Comparison of ENCODE assay signal across 8 mouse cellular contexts in the genomic region with DNA sequence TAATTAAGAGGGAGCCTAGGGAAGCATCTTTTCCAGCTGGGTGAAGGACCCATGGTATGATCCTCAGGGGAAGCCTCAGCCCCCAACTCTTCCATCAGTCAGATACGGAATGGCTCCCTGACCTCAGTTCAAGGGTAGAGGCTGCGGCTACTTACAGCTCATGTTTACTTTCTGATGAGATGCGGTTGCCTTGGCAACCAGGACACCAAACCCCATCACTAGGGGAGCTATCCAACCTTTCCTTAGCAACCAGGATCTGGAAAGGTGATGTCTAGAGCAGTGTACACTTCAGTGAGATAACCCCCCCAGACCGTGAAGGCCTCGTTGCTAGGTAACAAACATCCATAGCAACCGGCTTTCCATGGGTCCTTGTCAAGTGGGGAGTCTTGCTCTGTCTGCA. TPM values are rescaled to one million over a fixed set of nuclear protein-coding genes. Genes with fewer than 3 reads are reported as not detected.
DNase-seq lines count a peak whose midpoint lies in the region; ATAC-seq and TF ChIP-seq lines count a peak whose summit lies in the region.

No protein-coding gene starts in this region.

- WGBS in embryonic facial prominence, embryonic 11.5 days = 62% methylated on average over 6 of the region's 6 CpGs
- WGBS in limb, embryonic 11.5 days = 62% methylated on average over 6 of the region's 6 CpGs

- no peak for TF ChIP-seq RAD21 in MEL (IDR thresholded peaks at IDR 0.05; ENCODE audit: low read depth, low read length)

- intact Hi-C loops in heart, postnatal 14 days (cut with DNase I) = no loop called here

- H3K9ac ChIP-seq in MEL (ENCODE audit: control insufficient read depth, low read depth, low read length, poor library complexity, severe bottlenecking) = no peak overlapping the region; the same call in 1 of the 2 replicates
- H3K9ac ChIP-seq in embryonic facial prominence, embryonic 11.5 days (replicated peaks; ENCODE audit: low read length) = no peak overlapping the region
- no peak overlapping the region for H3K9ac ChIP-seq in limb, embryonic 11.5 days (ENCODE audit: low read length)

- no peaks in the 10 kb centered on the region for H3K9me3 ChIP-seq in MEL (replicated peaks; ENCODE audit: insufficient read depth, low read length)
- H3K9me3 ChIP-seq in embryonic facial prominence, embryonic 11.5 days (replicated peaks; ENCODE audit: control insufficient read depth, low read length) = no peaks in the 10 kb centered on the region
- H3K9me3 ChIP-seq in limb, embryonic 11.5 days (ENCODE audit: control insufficient read depth, low read length) = no peaks in the 10 kb centered on the region

- no peak for ATAC-seq in embryonic facial prominence, embryonic 11.5 days (replicated peaks; ENCODE audit: insufficient number of reproducible peaks, low FRiP score, low TSS enrichment, low read depth)
- no peak for ATAC-seq in limb, embryonic 11.5 days (ENCODE audit: insufficient number of reproducible peaks, low FRiP score, low TSS enrichment, low read depth)

- no peak overlapping the region for H3K4me3 ChIP-seq in MEL (ENCODE audit: control insufficient read depth in 1 of 2, insufficient read depth in 1 of 2, low read depth in 2 of 2, low read length in 2 of 2)
- H3K4me3 ChIP-seq in embryonic facial prominence, embryonic 11.5 days (ENCODE audit: low read depth, low read length) = no peak overlapping the region
- H3K4me3 ChIP-seq in limb, embryonic 11.5 days (ENCODE audit: low read depth, low read length) = no peak overlapping the region

- no peak for TF ChIP-seq POLR2A in MEL (IDR thresholded peaks at IDR 0.05; ENCODE audit: control insufficient read depth in 1 of 2, insufficient read depth in 1 of 2, low read depth in 1 of 2, low read length in 2 of 2, poor library complexity in 1 of 2)

- no peak overlapping the region for H3K27ac ChIP-seq in MEL (ENCODE audit: control insufficient read depth, low read depth, low read length)
- no peak overlapping the region for H3K27ac ChIP-seq in embryonic facial prominence, embryonic 11.5 days (replicated peaks; ENCODE audit: low read depth, low read length)
- no peak overlapping the region for H3K27ac ChIP-seq in limb, embryonic 11.5 days (replicated peaks; ENCODE audit: low read depth, low read length)

- TF ChIP-seq EP300 in MEL (IDR thresholded peaks at IDR 0.05; ENCODE audit: low read depth in 1 of 2, low read length in 2 of 2) = no peak

- H3K36me3 ChIP-seq in MEL (ENCODE audit: control insufficient read depth in 1 of 2, insufficient read depth in 2 of 2, low read length in 2 of 2) = peaks cover 0 to 5% of the 10 kb centered on the region in 2 experiments; a peak in 2 of 4 replicates
- peaks cover 11% of the 10 kb centered on the region for H3K36me3 ChIP-seq in embryonic facial prominence, embryonic 11.5 days (replicated peaks; ENCODE audit: control insufficient read depth, insufficient read depth, low read depth, low read length)
- H3K36me3 ChIP-seq in limb, embryonic 11.5 days (ENCODE audit: control insufficient read depth, insufficient read depth, low read length) = peaks cover 23% of the 10 kb centered on the region; the same call in 1 of the 2 replicates

- peak; percentile 17 for DNase-seq in heart, postnatal 4 days
- DNase-seq in heart, postnatal 14 days = no peak
- peak; percentile 37 for DNase-seq in MEL (ENCODE audit: low read depth, low spot score)
- peak; percentile 60 for DNase-seq in embryonic facial prominence, embryonic 11.5 days (ENCODE audit: low spot score)
- DNase-seq in limb, embryonic 11.5 days (ENCODE audit: low spot score) = peak; percentile 42
- no peak for DNase-seq in Muller cell, postnatal 12 days (ENCODE audit: inconsistent ontology term)
- no peak for DNase-seq in layer of hippocampus, adult 8-10 months (ENCODE audit: low spot score in 2 of 2)
- no peak for DNase-seq in layer of hippocampus, adult 18-20 months (ENCODE audit: low spot score in 2 of 2)

- no peaks in the 10 kb centered on the region for H3K27me3 ChIP-seq in MEL (ENCODE audit: control insufficient read depth in 1 of 2, insufficient read depth in 2 of 2, low read length in 2 of 2)
- H3K27me3 ChIP-seq in embryonic facial prominence, embryonic 11.5 days (ENCODE audit: control insufficient read depth, insufficient read depth, low read length) = no peaks in the 10 kb centered on the region
- no peaks in the 10 kb centered on the region for H3K27me3 ChIP-seq in limb, embryonic 11.5 days (ENCODE audit: control insufficient read depth, insufficient read depth, low read length)

- peaks cover 7% of the 10 kb centered on the region for H3K79me2 ChIP-seq in MEL (ENCODE audit: control insufficient read depth, insufficient read depth, low read length, poor library complexity)

- peaks cover 0 to 12% of the 10 kb centered on the region in 2 experiments; a peak in 1 of 4 replicates for H3K4me1 ChIP-seq in MEL (ENCODE audit: control insufficient read depth in 1 of 2, insufficient read depth in 2 of 2, low read length in 2 of 2)
- H3K4me1 ChIP-seq in embryonic facial prominence, embryonic 11.5 days (ENCODE audit: control insufficient read depth, insufficient read depth, low read length) = peaks cover 13% of the 10 kb centered on the region
- peaks cover 27% of the 10 kb centered on the region for H3K4me1 ChIP-seq in limb, embryonic 11.5 days (ENCODE audit: control insufficient read depth, insufficient read depth, low read length)

- TF ChIP-seq CTCF in MEL (IDR thresholded peaks at IDR 0.05 in 2 of 3, conservative IDR thresholded peaks at IDR 0.05 in 1 of 3; ENCODE audit: control insufficient read depth in 1 of 3, insufficient read depth in 1 of 3, low read depth in 2 of 3, low read length in 3 of 3, poor library complexity in 1 of 3, severe bottlenecking in 1 of 3) = no peak

- H3K4me2 ChIP-seq in embryonic facial prominence, embryonic 11.5 days (ENCODE audit: low read depth, low read length) = no peak overlapping the region; the same call in 1 of the 2 replicates
- H3K4me2 ChIP-seq in limb, embryonic 11.5 days (ENCODE audit: low read depth, severe bottlenecking) = no peak overlapping the region

TF ChIP-seq in MEL, 35 proteins besides CTCF, POLR2A, EP300 and RAD21 (continues in another document):
- no peak for TF ChIP-seq UBTF (IDR thresholded peaks at IDR 0.05; ENCODE audit: borderline replicate concordance, insufficient read depth, low read depth, low read length)

RNA-seq across cellular contexts. Expression of a gene that starts 4.1 kb away (rescaled TPM):
- 10 to 100 TPM; 22.6 to 25.1 TPM for total RNA-seq in heart, postnatal 4 days (2021)
- 10 to 100 TPM; 24.7 to 27.1 TPM for total RNA-seq in heart, postnatal 14 days (2021)
- total RNA-seq in MEL (2012; rRNA removed) = 21.1 and 24.4 TPM in 2 replicates
- polyA plus RNA-seq in MEL (2012; ENCODE audit: insufficient read depth in 1 of 2, insufficient read length in 2 of 2, low read depth in 1 of 2, low replicate concordance in 2 of 2, missing spikeins in 1 of 2) = 10 to 100 TPM in 1 of 2 experiments, not detected in 1; 22.5 TPM
- 4.9 and 5.6 TPM in 2 replicates for polyA plus RNA-seq in embryonic facial prominence, embryonic 11.5 days (2014; fragmentation: Nextera tagmentation; extraction: Ambion mirVana)
- polyA plus RNA-seq in limb, embryonic 11.5 days (2014; fragmentation: Nextera tagmentation; extraction: Ambion mirVana) = 4.2 and 4.9 TPM in 2 replicates
- 100 to 1,000 TPM in 2 of 4 experiments, 10 to 100 TPM in 2; 76.7 to 136 (median 109) TPM for total RNA-seq in layer of hippocampus, adult 8-10 months (2022)
- 10 to 100 TPM; 47.6 to 50.2 TPM for total RNA-seq in layer of hippocampus, adult 18-20 months (2021)

RNA-seq across cellular contexts. Expression of a gene that starts 6.2 kb away (rescaled TPM):
- 100 to 1,000 TPM; 787 to 798 TPM for total RNA-seq in heart, postnatal 4 days (2021)
- 100 to 1,000 TPM; 552 to 626 TPM for total RNA-seq in heart, postnatal 14 days (2021)
- 3,210 and 3,724 TPM in 2 replicates for total RNA-seq in MEL (2012; rRNA removed)
- 1,000 to 10,000 TPM in 1 of 2 experiments, not detected in 1; 3,544 TPM for polyA plus RNA-seq in MEL (2012; ENCODE audit: insufficient read depth in 1 of 2, insufficient read length in 2 of 2, low read depth in 1 of 2, low replicate concordance in 2 of 2, missing spikeins in 1 of 2)
- polyA plus RNA-seq in embryonic facial prominence, embryonic 11.5 days (2014; fragmentation: Nextera tagmentation; extraction: Ambion mirVana) = 1,026 and 1,114 TPM in 2 replicates
- polyA plus RNA-seq in limb, embryonic 11.5 days (2014; fragmentation: Nextera tagmentation; extraction: Ambion mirVana) = 1,181 and 1,244 TPM in 2 replicates
- 100 to 1,000 TPM; 385 to 434 (median 409) TPM for total RNA-seq in layer of hippocampus, adult 8-10 months (2022)
- total RNA-seq in layer of hippocampus, adult 18-20 months (2021) = 100 to 1,000 TPM; 359 to 364 TPM

RNA-seq across cellular contexts. Expression of a gene that starts 8.8 kb away (rescaled TPM):
- 10 to 100 TPM; 14.2 to 16.7 TPM for total RNA-seq in heart, postnatal 4 days (2021)
- 10 to 100 TPM; 17.5 to 18.8 TPM for total RNA-seq in heart, postnatal 14 days (2021)
- total RNA-seq in MEL (2012; rRNA removed) = 18.3 and 21.0 TPM in 2 replicates
- 10 to 100 TPM in 1 of 2 experiments, not detected in 1; 40.2 TPM for polyA plus RNA-seq in MEL (2012; ENCODE audit: insufficient read depth in 1 of 2, insufficient read length in 2 of 2, low read depth in 1 of 2, low replicate concordance in 2 of 2, missing spikeins in 1 of 2)
- polyA plus RNA-seq in embryonic facial prominence, embryonic 11.5 days (2014; fragmentation: Nextera tagmentation; extraction: Ambion mirVana) = 14.9 and 17.3 TPM in 2 replicates
- 28.4 and 28.5 TPM in 2 replicates for polyA plus RNA-seq in limb, embryonic 11.5 days (2014; fragmentation: Nextera tagmentation; extraction: Ambion mirVana)
- 10 to 100 TPM; 28.1 to 36.7 (median 32.7) TPM for total RNA-seq in layer of hippocampus, adult 8-10 months (2022)
- 10 to 100 TPM; 35.8 to 37.2 TPM for total RNA-seq in layer of hippocampus, adult 18-20 months (2021)

RNA-seq across cellular contexts. Expression of a gene that starts 9.4 kb away (rescaled TPM):
- total RNA-seq in heart, postnatal 4 days (2021) = 1 to 10 TPM; 4.5 to 5.0 TPM
- 1 to 10 TPM; 4.3 to 6.6 TPM for total RNA-seq in heart, postnatal 14 days (2021)
- total RNA-seq in MEL (2012; rRNA removed) = 0.29 and 0.77 TPM in 2 replicates
- 1 to 10 TPM in 1 of 2 experiments, not detected in 1; 1.5 TPM for polyA plus RNA-seq in MEL (2012; ENCODE audit: insufficient read depth in 1 of 2, insufficient read length in 2 of 2, low read depth in 1 of 2, low replicate concordance in 2 of 2, missing spikeins in 1 of 2)
- polyA plus RNA-seq in embryonic facial prominence, embryonic 11.5 days (2014; fragmentation: Nextera tagmentation; extraction: Ambion mirVana) = 6.9 and 8.7 TPM in 2 replicates
- 5.1 and 5.5 TPM in 2 replicates for polyA plus RNA-seq in limb, embryonic 11.5 days (2014; fragmentation: Nextera tagmentation; extraction: Ambion mirVana)
- total RNA-seq in layer of hippocampus, adult 8-10 months (2022) = 100 to 1,000 TPM; 158 to 230 (median 187) TPM
- total RNA-seq in layer of hippocampus, adult 18-20 months (2021) = 100 to 1,000 TPM; 182 TPM

RNA-seq across cellular contexts. Expression of a gene that starts 12.0 kb away (rescaled TPM):
- under 1 TPM; 0.38 to 0.43 TPM for total RNA-seq in heart, postnatal 4 days (2021)
- total RNA-seq in heart, postnatal 14 days (2021) = under 1 TPM; 0.17 to 0.24 TPM
- 0.95 and 1.0 TPM in 2 replicates for total RNA-seq in MEL (2012; rRNA removed)
- under 1 TPM in 1 of 2 experiments, not detected in 1; 0.43 TPM for polyA plus RNA-seq in MEL (2012; ENCODE audit: insufficient read depth in 1 of 2, insufficient read length in 2 of 2, low read depth in 1 of 2, low replicate concordance in 2 of 2, missing spikeins in 1 of 2)
- 0.21 and 0.35 TPM in 2 replicates for polyA plus RNA-seq in embryonic facial prominence, embryonic 11.5 days (2014; fragmentation: Nextera tagmentation; extraction: Ambion mirVana)
- polyA plus RNA-seq in limb, embryonic 11.5 days (2014; fragmentation: Nextera tagmentation; extraction: Ambion mirVana) = 0.65 and 0.82 TPM in 2 replicates
- under 1 TPM in 3 of 4 experiments, not detected in 1; 0.18 to 0.41 (median 0.19) TPM for total RNA-seq in layer of hippocampus, adult 8-10 months (2022)
- total RNA-seq in layer of hippocampus, adult 18-20 months (2021) = under 1 TPM; 0.25 to 0.27 TPM

Comparison
In these comparisons a context has a peak if more than half of its experiments do, and no peak if none do; other contexts are left out.
1. DNase-seq: peak in heart, postnatal 4 days (single experiment), MEL (single experiment), embryonic facial prominence, embryonic 11.5 days (single experiment) and limb, embryonic 11.5 days (single experiment); none in heart, postnatal 14 days (0 of 2), Muller cell, postnatal 12 days (single experiment), layer of hippocampus, adult 8-10 months (0 of 2) and layer of hippocampus, adult 18-20 months (0 of 2).